Mouse (Mus musculus) embryonic fibroblast, embryonic 13.5 days (primary cell): ENCODE measurements around the gene Cdk2. TPM values are rescaled to one million over a fixed set of nuclear protein-coding genes. Genes with fewer than 3 reads are reported as not detected.
A peak's percentile ranks its signal among the peaks of the same experiment; 100 is the strongest.

Experiments used
- H3K27ac ChIP-seq: 2 replicates; pipeline ENCODE4 v1.5.1; 2012; ENCODE audit warnings: low read length, control low read depth, inconsistent platforms; ENCODE audit not compliant: insufficient read depth
- H3K4me1 ChIP-seq: 2 replicates; pipeline ENCODE4 v1.6.1; 2011; ENCODE audit warnings: low read length; ENCODE audit not compliant: control insufficient read depth, insufficient read depth
- H3K4me3 ChIP-seq: 2 replicates; pipeline ENCODE4 v1.5.1; 2011; ENCODE audit warnings: mild to moderate bottlenecking, control low read depth, low read length; ENCODE audit not compliant: insufficient read depth
- CTCF ChIP-seq: IDR thresholded peaks from 2 replicates; pipeline ENCODE4 v1.5.1; 2011; ENCODE audit warnings: mild to moderate bottlenecking, control low read depth, low read length, moderate library complexity, borderline replicate concordance; ENCODE audit not compliant: insufficient read depth
- POLR2A ChIP-seq: IDR thresholded peaks from 2 replicates; pipeline ENCODE4 v1.6.1; 2011; ENCODE audit warnings: low read depth, mild to moderate bottlenecking, control low read depth, low read length, moderate library complexity
- polyA plus RNA-seq: library from polyadenylated mRNA; stranded (reverse); fragments of >200 nt; gene quantifications from 2 replicates; pipeline ENCODE4 v1.2.4, GENCODE M21; 2011; ENCODE audit warnings: low read depth; ENCODE audit not compliant: missing spikeins, insufficient read length

The Cdk2 gene
- 49.3 and 66.6 TPM in 2 replicates for polyA plus RNA-seq

- TF ChIP-seq CTCF (no peak), POLR2A (peak; percentile 90)
- H3K4me3 ChIP-seq, result peak within 1 kb of the TSS; percentile 77
- peak within 1 kb of the TSS; percentile 64 for H3K27ac ChIP-seq
- H3K4me1 ChIP-seq, result no peaks in the 10 kb centered on the region
Observed at GRCm38 (mm10) chr10:128704491-128705316, at the start of gene Cdk2. Gene Cdk2, minus strand, starts transcription at chr10:128705031.

DNA sequence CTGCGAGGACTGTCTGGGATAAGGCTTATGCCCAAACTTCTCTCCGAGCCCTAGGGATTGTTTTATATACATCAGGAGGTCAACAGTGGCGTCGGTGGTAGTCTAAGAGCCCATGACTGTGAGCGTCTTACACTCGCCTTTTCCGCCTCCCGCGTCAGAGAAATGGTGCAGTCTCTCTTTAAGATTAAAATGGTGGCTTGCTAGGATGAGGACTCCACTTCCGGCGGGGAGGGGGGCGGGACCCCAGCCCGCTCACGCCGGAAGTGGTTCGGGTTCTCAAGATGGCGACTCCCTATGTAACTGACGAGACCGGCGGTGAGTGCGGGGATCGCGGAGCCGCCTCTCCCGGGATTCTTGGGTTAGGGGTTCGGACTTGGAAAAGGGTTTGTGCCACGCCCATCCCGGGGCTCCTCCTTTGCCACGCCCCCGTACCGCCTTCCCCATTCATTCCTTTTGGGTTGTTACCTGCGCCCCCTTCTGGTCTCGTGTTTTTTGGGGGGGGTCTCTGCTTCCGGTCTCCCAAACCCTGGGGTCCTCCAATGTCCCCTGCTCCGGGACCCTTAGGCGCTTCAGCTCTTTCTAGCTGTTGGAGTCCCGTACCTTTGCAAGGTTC is 43.5 kb upstream of the Cdk2 start:
- Histone ChIP-seq H3K4me1 (no peaks in the 10 kb centered on the region; the same call in 1 of the 2 replicates), H3K27ac (peak overlapping the region; percentile 67), H3K4me3 (peak overlapping the region; percentile 97)
- TF ChIP-seq CTCF (no peak), POLR2A (peak; percentile 70)

DNA sequence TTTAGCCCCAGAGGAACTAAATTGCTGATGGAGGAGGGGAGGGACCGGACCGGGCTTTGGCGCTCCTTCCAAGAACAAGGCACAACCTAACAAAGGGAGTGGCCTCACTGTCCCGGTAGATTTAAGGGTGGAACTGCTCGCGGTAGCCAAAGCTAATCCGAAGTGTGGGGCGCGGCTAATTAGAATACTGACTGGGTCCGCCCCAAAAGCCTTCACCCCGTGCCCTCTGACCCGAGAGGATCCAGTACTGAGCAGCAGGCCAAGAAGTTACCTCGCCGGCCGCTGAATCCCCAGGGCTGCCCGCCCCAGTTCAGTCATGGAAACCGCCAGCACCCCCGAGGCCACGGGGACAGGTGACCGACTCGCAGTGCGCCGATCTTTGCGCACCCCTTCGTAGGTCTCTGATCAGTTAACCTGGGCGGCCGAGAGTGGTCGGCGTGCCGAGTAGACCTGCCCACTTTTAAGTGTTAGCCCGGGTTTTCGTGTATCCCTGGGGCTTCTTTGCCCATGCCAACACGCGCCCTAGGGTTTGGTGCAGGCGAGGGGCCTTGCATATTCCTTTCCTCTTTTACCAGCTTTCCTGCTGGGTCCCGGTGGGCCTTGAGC is 42.9 kb upstream of the Cdk2 start, which contains the start of gene Pym1:
Gene Pym1, plus strand, starts transcription at position 244 of the 606 bp plus-strand sequence.
- Histone ChIP-seq H3K4me1 (peaks cover 3% of the 10 kb centered on the region; the same call in 1 of the 2 replicates), H3K27ac (peak within 1 kb of the TSS; percentile 67), H3K4me3 (peak within 1 kb of the TSS; percentile 97)
- TF ChIP-seq CTCF (no peak), POLR2A (no peak; the same call in 1 of the 2 replicates)

DNA sequence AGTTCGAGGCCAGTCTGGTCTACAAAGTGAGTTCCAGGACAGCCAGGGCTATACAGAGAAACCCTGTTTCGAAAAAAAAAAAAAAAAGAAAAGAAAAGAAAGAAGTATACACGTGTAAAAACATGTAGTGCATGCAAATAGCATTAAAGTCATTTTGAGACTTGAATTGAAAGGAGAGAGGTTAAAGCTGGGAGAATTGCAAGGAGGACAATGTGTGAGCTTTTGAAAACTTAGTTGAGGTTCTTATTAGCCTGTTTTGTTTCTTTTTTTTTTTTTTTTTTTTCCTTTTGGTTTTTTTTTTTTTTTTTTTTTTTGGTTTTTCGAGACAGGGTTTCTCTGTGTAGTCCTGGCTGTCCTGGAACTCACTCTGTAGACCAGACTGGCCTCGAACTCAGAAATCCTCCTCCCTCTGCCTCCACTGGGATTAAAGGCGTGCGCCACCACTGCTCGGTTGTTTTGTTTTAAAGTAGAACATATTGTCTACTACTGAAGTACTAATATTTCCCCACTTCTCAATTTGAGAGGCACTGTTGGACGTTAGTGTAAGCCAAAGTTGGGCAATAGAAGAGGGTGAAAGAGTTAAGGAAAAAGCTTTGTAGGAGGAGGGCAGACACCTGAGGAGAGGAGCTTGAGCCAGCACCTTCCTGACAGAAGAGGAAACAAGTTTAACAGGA is 42.3 kb upstream of the Cdk2 start:
- peak overlapping the region; percentile 97 for H3K4me3 ChIP-seq
- H3K4me1 ChIP-seq, result peaks cover 3% of the 10 kb centered on the region; the same call in 1 of the 2 replicates
- peak overlapping the region; percentile 20; the same call in 1 of the 2 replicates for H3K27ac ChIP-seq
- no peak for TF ChIP-seq CTCF
- no peak for TF ChIP-seq POLR2A

GRCm38 (mm10) chr10:128745946-128746613 is 41.2 kb upstream of the Cdk2 start:
- Histone ChIP-seq H3K4me3 (no peak overlapping the region), H3K4me1 (peaks cover 3% of the 10 kb centered on the region; the same call in 1 of the 2 replicates), H3K27ac (no peak overlapping the region)
- TF ChIP-seq POLR2A (no peak), CTCF (no peak)

GRCm38 (mm10) chr10:128744680-128745601 is 40.1 kb upstream of the Cdk2 start, which contains the start of gene Dgka:
Gene Dgka, minus strand, starts transcription at chr10:128744855.
- Histone ChIP-seq H3K4me1 (peaks cover 3% of the 10 kb centered on the region; the same call in 1 of the 2 replicates), H3K27ac (peak within 1 kb of the TSS; percentile 16)

DNA sequence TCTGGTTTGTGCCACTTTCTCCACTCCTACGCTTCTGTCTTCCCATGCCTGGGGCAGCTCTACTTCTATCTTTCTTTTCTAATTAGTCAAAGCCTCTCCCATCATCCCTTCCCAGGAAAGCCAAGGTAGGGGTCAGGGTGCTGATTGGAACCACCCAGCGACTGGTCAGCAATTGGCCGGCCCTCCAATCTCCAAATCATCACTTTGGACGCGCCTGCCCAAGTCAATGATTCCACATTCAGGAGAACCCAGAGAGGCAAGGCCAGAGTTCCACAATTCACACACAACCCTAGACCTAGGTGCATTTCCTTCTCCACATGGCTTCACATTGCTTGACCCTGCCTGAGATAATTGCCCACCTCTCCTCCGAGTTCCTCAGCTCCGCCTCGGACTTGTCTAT is 39.4 kb upstream of the Cdk2 start:
- Histone ChIP-seq H3K4me1 (peaks cover 3% of the 10 kb centered on the region; the same call in 1 of the 2 replicates), H3K27ac (peak overlapping the region; percentile 16), H3K4me3 (peak overlapping the region; percentile 70)
- TF ChIP-seq CTCF (no peak), POLR2A (0 out of 2 replicates have a peak, but pooled peaks have one; percentile 6)

More at GRCm38 (mm10) chr10:128744680-128745601, 40.1 kb upstream of the Cdk2 start, which contains the start of gene Dgka:
- H3K4me3 ChIP-seq, result peak within 1 kb of the TSS; percentile 70
- TF ChIP-seq CTCF (no peak), POLR2A (peak; percentile 42; the same call in 1 of the 2 replicates)

- Histone ChIP-seq H3K4me1 (peaks cover 3% of the 10 kb centered on the region; the same call in 1 of the 2 replicates), H3K4me3 (peak overlapping the region; percentile 70), H3K27ac (peak overlapping the region; percentile 16)
- TF ChIP-seq CTCF, result no peak
- TF ChIP-seq POLR2A, result peak; percentile 60; the same call in 1 of the 2 replicates
Observed at GRCm38 (mm10) chr10:128743791-128744191, 39.0 kb upstream of the Cdk2 start.
